Mouse (Mus musculus) kidney, postnatal 36 days (tissue): ENCODE measurements around the gene Trak1.

ENCODE experiments used
- DNase-seq, 2 experiments: peaks; one replicate each; pipeline ENCODE4 v3.0.0; 2021 to 2022; ENCODE audit warnings: mixed read lengths in 2 of 2

Gene Trak1

DNA sequence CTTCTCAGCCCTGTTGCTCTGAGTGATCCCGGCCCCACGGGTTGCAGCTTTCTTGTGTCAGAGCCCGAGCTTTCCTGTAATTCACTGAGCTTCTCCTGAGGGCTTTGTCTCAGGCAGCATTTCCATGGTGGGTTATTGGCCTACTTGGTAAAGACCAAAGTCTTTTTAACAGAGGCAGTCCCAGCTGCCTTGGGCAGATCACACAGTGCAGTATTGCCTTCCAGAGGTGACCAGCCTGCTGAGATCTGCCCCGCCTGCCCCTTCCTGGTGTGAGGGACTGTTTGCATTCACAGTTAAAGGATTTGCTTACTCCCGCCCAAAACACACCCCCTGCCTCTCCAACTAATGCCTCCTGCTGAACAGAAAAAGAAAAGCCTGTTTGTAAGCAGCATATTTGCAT, 51.2 kb downstream of the Trak1 start:
- DNase-seq = peak; percentile 68 to 69

- DNase-seq = no peak
Observed at GRCm38 (mm10) chr9:121349111-121349510, 51.8 kb downstream of the Trak1 start.

DNA sequence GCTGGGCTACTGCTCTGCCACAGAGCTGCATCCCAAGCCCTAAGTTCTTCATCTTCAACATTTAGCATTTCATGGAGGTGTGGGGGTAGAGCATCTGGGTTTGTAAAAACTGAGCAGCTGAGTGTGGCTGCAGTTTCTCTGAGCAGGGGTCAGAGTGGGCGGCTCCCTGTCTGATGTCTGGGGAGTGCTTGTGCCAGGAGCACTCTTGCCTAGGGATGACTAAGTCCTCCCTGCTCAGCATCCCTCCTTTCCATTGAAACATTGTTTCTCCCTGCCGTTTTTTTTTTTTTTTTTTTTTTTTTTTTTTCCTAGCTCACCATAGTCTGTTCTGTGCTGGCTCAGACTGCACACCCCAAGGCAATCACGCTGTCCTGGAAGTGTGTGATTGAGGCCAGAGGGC, 53.3 kb downstream of the Trak1 start:
- DNase-seq = no peak

DNA sequence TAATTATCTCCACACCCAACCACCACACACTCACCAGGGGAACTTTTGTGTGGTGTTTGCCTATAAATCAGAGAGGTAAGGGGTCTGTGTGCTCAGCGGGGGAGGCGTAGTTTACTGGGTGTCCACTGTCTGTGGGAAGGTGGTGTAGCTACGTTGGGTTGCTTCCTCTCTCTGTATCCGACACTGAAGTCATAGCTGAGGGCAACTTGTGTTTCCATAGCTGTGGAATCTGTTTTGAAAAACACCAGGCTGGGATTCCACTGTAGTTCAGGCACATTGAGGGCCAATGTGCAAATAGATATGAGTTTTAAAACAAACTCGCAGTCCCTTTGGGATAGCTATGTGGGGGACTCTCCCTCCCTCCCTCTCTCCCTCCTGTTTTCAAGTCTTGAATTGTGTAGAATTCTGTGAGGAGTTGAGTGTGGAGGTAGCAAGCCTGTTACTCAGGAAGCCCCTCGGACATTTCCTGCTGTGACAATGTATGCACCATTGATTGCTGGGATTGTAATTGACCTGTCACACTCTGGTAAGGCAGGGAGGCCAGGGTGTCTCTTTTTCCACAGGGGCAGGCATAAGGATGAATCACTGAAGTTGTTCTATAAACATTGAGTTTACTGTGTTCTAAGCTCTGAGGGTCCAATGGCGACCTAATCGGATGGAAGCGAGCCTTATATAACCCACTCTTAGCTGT, 54.2 kb downstream of the Trak1 start:
- no peak for DNase-seq

- DNase-seq = peak; percentile 74 to 83
Observed at GRCm38 (mm10) chr9:121352131-121352606, 54.9 kb downstream of the Trak1 start.

DNA sequence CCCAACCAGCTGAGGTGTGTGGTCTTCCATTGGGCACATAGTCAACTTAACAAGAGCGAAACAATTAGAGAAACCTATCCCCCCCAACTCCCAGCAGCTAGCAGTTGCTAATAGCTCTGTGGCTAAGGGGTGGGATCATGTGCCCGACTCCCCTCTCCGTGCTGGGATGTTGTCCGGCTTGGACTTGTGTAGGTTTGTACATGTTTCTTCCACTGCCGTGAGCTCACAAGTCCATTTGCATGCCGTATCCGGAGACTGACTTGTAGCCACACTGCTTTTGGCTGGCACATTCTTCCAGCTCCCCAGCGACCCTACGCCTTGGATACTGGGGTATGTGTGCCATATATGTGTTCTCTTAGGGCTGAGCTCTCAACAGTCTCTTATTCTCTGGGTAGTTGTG, 55.4 kb downstream of the Trak1 start:
- DNase-seq = no peak

- DNase-seq = peak; percentile 77 to 79
Observed at GRCm38 (mm10) chr9:121354792-121355390, 57.6 kb downstream of the Trak1 start.

GRCm38 (mm10) chr9:121355431-121356141, 58.3 kb downstream of the Trak1 start:
- DNase-seq = peak; percentile 71 to 83

DNA sequence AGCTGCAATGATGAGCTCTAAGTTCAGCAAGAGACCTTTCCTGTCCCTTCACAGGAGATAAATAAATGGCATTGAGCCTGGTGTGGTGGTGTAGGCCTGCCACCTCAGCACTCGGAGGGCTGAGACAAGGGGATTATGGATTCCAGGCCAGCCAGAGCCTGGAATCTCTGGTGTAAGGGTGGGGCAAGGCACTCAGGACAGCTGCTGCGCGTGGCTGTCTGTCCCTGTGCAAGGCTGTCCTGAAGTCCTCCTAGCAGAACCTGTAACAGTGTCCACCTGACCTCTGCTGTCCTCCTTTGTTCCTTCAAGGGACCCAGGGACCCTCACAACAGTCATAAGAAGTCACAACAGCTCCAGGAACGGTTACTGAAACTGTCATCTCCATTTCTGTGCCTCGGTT, 59.8 kb downstream of the Trak1 start:
- no peak for DNase-seq

- peak; percentile 64 to 71 for DNase-seq
Observed at GRCm38 (mm10) chr9:121357582-121358275, 60.4 kb downstream of the Trak1 start.

DNA sequence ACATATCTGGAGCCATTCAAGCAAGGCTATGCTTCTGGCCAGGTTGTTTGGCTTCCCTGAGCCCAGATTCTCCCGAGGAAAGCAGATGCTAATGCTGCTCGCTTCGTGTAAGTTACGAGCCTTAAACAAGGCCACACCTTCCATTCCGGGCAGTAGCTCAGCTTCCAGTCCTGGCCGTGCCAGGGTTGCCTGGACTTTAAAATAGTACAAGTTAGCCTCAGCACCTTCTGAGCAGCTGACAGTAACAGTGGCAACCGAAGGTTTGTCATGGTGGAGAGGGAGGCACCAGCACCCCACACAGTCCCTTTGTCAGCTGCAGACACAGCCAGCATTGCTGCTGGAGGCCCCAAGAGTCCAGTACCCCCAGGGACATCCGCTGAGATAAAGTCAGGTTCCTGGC, 61.1 kb downstream of the Trak1 start:
- no peak for DNase-seq

DNA sequence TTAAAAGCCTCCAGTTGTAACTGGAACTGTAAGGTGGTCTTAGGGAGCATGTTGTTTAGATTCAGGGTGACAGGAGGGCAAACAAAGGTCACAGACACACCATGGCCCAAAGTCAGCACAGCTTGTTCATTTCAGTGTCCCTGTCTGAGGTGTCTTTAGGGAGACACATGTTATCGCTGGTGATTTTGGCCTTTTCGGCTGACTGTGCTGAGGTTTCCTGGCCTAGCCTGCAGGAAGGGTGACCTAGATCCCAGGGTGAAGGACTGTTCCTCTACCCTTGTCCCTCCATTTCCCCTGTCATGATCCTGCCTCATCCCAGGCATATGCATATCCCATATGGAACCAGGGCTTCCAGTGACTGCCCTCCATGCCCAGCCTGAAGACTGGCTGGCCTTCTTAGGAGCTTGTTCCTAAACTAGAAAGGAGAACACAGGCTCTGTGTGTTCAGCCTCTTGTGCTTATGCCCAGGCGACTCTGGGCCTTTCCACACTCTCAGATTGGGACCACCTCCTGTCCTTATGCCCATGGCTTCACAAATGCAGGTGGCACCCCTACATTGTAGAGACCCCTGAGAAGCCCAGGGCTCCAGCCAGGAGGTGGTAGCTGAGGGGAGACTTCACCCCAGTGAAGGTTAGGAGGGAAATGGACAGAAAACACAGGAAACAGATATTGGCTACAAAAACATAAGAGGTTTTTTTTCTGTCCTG, 62.1 kb downstream of the Trak1 start:
- no peak for DNase-seq

- DNase-seq = no peak
Observed at GRCm38 (mm10) chr9:121360327-121360954, 63.1 kb downstream of the Trak1 start.

- no peak for DNase-seq
Observed at GRCm38 (mm10) chr9:121361010-121361409, 63.7 kb downstream of the Trak1 start.

- DNase-seq = no peak
Observed at GRCm38 (mm10) chr9:121363932-121364331, 66.6 kb downstream of the Trak1 start.

GRCm38 (mm10) chr9:121366135-121366863, 69.0 kb downstream of the Trak1 start:
- peak; percentile 68 to 77 for DNase-seq

DNA sequence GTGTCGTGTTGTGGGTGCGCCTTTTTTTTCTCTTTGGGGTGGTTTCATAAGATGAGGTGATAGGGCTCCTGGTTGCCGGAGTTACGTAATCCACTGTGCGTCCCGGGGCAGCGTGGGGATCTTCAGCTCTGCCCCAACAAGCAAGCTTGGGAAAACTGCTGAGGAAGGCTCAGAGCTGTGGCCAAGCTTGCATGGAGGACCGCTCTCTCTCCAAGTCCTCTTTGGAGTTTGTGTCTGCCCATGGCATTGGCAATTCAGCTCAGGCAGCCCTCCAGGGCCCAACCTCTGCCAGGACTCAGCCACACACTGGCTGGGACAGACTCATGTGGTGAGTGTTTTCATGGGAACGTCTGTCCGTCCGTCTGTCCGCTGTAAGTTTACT, 69.6 kb downstream of the Trak1 start:
- peak in 1 of 2 experiments; percentile 62 for DNase-seq

DNA sequence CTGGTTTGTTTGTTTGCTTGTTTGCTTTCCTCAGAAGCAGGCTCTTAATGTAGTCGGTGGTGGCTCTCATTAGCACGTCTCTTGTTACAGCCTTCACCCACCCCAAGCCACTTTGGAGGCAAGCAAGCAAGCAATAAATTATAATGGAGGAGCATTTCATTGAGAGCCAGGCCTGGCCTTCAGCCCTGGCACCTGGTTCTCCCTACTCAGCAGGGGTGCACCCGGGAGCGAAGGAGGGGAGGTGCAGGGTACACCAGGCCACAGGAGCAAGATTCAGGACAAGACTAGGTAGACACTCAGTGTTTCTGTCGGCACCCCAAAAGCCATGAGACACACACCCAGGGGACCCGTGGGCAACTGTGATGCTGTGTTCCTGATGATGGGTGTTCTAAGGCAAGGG, 72.3 kb downstream of the Trak1 start:
- DNase-seq = peak; percentile 42 to 45

GRCm38 (mm10) chr9:121371346-121371891, 74.1 kb downstream of the Trak1 start:
- peak; percentile 88 to 91 for DNase-seq

DNA sequence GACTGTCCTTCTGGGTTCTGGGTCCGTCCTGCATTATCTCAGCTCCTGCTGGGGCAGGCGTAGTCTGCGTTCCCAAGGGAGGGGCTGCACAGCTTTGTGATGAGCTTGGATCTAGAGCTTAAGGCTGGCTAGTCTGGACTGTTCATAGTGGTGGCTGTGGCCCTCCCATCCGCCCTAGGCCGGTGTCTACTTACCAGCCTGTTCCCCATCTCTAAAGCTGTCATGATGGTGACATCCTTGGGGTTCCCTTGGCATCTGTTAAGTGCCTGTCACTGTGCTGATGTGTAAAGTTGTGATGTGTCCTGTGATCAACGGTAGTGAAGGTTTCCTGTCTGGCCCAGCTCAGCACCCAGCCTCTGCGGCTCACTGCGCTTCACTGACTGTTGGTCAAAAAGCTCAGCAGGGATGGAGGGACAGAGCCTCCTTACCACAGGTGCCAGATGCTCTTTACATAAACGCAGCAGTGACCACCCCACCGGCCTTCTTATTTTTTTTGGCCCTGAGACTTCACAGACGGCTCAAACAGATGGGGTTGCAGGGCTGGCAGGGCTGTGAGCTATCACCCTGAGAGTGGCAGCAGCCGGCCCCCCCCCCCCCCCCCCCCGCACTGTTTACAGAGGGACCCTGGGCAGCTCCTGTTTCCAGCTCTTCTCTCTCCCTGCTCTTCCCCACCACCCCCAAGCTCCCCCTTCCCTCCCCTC, 74.8 kb downstream of the Trak1 start:
- no peak for DNase-seq
